Mouse (Mus musculus) lung, postnatal 36 days (tissue): ENCODE results near the gene Nell2.

Experiments used
- DNase-seq: peaks from one replicate; pipeline ENCODE4 v3.0.0; 2022; ENCODE audit warnings: mixed read lengths

Nell2 gene

GRCm38 (mm10) chr15:95081654-95082053 lies 446.7 kb downstream of the Nell2 start:
- no peak for DNase-seq

- DNase-seq = no peak
These were observed 453.0 kb downstream of the Nell2 start for GRCm38 (mm10) chr15:95075356-95075755.

DNA sequence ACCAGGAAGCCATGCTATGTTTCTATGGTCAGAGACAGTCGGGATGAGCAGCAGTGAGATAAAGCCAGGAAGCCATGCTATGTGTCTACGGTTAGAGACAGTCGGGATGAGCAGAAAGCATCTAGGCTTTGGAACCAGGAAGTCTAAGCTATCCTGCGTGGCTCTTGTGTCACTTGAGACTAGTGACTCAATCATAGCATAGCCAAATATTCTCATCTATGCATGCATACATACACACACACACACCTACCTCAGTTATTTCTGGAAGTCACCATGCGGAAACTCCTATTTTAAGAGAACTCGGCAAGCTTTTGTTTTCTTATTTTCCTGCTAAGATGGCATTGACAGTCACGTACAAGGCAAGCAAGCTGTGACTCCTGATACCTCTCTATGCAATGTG lies 457.5 kb downstream of the Nell2 start:
- no peak for DNase-seq

DNA sequence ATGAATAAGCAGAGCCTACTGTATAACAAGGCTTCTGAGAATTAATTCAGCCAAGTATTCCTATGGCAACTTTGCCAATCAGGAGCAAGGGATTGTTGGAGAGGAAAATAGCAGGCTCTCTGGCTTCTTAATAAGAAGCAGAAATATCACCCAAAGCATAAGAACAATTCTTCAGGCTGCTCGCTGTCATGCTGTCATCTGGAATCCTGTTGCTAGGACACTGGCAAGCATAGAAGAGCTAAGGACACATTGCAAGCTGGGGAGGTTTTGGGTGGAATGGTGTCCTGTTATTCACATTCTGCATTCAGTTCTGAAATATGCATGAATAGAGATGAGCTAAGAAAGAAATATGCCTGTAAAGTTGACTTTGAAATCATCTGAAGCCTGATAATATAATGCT lies 459.6 kb downstream of the Nell2 start:
- no peak for DNase-seq

DNA sequence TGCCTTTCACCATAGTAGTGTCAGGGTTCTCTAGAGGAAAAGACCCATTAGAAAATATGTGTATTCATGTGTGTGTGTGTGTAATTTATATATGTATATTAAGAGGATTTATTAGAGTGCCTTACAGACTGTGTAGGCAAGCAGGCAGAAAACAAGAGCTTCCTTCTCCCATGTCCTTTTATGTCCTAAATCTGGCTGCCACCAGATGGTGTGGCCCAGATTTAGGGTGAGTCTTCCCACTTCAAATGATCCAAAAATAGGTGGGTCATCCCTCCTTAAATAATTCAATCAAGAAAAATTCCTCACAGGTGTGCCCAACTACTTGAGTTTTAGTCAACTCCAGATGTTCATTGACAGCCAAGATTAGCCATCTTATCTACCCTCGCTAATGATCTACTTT lies 460.3 kb downstream of the Nell2 start:
- DNase-seq = no peak

DNA sequence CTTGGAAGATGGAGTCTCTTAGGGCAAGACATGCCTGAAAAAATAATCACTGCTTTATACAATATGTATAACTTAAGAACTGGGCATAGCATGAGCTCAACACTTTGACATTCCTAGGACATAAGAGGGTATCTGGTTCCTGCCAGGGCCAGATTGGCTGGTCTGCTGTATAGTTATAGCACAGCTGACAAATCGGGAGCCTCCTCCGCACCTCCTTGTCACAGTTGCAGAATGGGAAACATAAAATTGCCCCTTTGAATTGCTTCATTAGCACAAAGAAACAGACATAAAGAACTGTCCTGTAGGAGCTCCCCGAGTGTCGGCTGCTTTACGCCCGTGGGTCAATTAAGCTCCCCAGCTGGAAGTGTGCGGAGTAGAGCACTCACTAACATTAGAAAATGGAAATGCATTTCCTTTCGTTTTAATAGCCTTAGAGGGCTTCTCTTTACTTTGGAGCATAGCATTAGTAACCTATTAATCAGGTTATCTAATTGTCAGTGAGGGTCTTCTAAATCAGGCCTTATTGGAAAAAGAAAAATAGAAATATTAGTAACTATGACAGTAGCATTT lies 473.2 kb downstream of the Nell2 start:
- DNase-seq = no peak

DNA sequence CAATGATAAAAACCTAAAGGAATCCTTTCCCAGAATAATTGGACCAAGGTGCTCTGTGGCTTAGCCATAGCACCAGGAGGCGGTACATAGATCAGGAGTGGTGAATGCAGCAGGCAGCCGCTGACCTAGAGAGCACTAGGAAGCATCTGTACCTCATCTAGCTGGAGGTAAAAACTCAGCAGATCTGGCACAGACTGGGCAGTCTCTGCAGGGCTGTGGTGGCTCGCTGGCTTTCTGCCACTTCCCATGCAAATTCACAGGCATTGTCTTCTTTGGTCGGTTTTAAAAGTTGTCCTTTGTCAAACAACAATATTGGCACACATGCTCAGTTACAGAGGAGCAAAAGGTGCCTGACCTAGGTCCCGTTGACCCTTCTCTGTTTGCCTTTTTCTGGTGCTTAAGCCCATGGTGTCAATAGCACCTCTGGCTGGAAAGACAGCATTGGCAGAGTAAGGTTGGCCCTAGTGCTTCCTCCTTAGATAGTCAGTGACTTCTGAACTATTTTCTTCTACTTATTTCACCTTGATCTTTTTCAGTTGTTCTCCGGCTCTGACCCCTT lies 479.1 kb downstream of the Nell2 start:
- no peak for DNase-seq

- DNase-seq = no peak
These were observed 480.9 kb downstream of the Nell2 start for GRCm38 (mm10) chr15:95047486-95047885.

- no peak for DNase-seq
These were observed 484.3 kb downstream of the Nell2 start for GRCm38 (mm10) chr15:95044011-95044410.

DNA sequence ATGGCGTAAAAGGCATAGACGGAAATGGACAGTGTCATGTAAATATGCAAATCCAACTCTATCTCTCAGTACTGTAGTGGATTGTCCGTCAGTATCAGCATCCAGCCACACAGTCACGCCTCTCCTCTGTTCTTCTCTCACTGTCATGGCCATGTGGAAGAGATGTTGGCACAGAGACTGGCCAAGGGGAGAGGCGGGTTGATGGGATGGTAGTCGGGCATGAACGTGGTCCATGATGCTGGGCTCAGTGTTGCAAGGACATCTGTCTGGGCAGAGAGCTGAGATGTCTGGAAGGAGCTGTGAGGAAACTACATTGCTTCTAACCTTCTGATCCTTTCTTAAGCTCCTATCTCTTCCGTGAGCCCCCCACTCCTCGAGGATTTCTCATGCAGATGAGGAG lies 485.9 kb downstream of the Nell2 start:
- DNase-seq = no peak

GRCm38 (mm10) chr15:95029487-95029875 lies 498.9 kb downstream of the Nell2 start:
- no peak for DNase-seq

- no peak for DNase-seq
These were observed 499.4 kb downstream of the Nell2 start for GRCm38 (mm10) chr15:95028862-95029486.
